In the genomic region with DNA sequence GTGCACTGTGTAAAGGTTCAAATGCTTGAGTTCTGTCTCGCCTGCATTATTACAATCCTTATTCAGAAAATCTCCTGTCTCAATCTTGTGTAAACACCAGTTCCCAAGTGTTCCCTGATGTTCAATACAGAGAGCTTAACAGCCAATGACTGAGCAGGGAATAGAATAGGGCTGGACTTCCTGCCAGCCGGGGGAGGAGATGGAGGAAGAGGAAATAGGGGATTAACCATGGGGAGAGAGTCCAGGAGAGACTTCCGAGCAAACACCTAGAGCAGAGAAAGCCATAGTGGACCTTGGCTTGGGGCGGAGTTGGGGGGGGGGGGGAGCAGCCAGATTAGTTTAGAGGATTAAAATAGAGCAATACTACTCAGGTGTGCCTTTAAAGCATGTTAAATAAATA, we compare ENCODE assay signal across 13 mouse cellular contexts. TPM values are rescaled to one million over a fixed set of nuclear protein-coding genes. Genes with fewer than 3 reads are reported as not detected.
DNase-seq lines count a peak whose midpoint lies in the region; ATAC-seq and TF ChIP-seq lines count a peak whose summit lies in the region.
"Had no signal": no experiment of that assay in that cellular context is flagged by ENCODE, and none has a peak within 500 bp of the region (broad histone marks: within the 10 kb centered on the region; RNA-seq: fewer than 3 reads in every experiment).

No protein-coding gene starts in this region.

- 0 out of 2 replicates have a peak, but pooled peaks have one; percentile 57 for ATAC-seq in forebrain, embryonic 12.5 days (ENCODE audit: low FRiP score)
- ATAC-seq in forebrain, postnatal 0 days = no peak
- ATAC-seq in lung, embryonic 16.5 days (ENCODE audit: low read depth) = peak; percentile 45; the same call in 1 of the 2 replicates
- 0 out of 2 replicates have a peak, but pooled peaks have one; percentile 44 for ATAC-seq in limb, embryonic 13.5 days (ENCODE audit: low FRiP score, low read depth)
- peak; percentile 90 for ATAC-seq in stomach, embryonic 15.5 days (ENCODE audit: insufficient read depth, low FRiP score, low read depth)
- ATAC-seq in megakaryocyte-erythroid progenitor cell, adult 5-6 weeks (replicated peaks; ENCODE audit: low FRiP score, low TSS enrichment, poor library complexity, severe bottlenecking) = no peak
- no peak for ATAC-seq in hindbrain, embryonic 16.5 days

- TF ChIP-seq POLR2A in lung, adult 2 months (IDR thresholded peaks at IDR 0.05; ENCODE audit: borderline replicate concordance, extremely low read depth, low read depth, low read length) = no peak

- no peak overlapping the region for H3K4me2 ChIP-seq in forebrain, embryonic 12.5 days
- no peak overlapping the region for H3K4me2 ChIP-seq in forebrain, postnatal 0 days (ENCODE audit: low read depth)
- no peak overlapping the region for H3K4me2 ChIP-seq in lung, embryonic 16.5 days (ENCODE audit: low read depth, low read length)
- H3K4me2 ChIP-seq in limb, embryonic 13.5 days (replicated peaks) = no peak overlapping the region
- no peak overlapping the region for H3K4me2 ChIP-seq in stomach, embryonic 15.5 days
- H3K4me2 ChIP-seq in hindbrain, embryonic 16.5 days (ENCODE audit: low read length) = no peak overlapping the region

- H3K27me3 ChIP-seq in forebrain, embryonic 12.5 days = no peaks in the 10 kb centered on the region
- H3K27me3 ChIP-seq in forebrain, postnatal 0 days (ENCODE audit: insufficient read depth, low read length) = no peaks in the 10 kb centered on the region
- no peaks in the 10 kb centered on the region for H3K27me3 ChIP-seq in lung, embryonic 16.5 days (ENCODE audit: control insufficient read depth, insufficient read depth, low read depth, low read length)
- no peaks in the 10 kb centered on the region for H3K27me3 ChIP-seq in limb, embryonic 13.5 days
- H3K27me3 ChIP-seq in stomach, embryonic 15.5 days (replicated peaks) = no peaks in the 10 kb centered on the region
- H3K27me3 ChIP-seq in hindbrain, embryonic 16.5 days (replicated peaks; ENCODE audit: control insufficient read depth, insufficient read depth, low read length) = no peaks in the 10 kb centered on the region

- H3K36me3 ChIP-seq in forebrain, embryonic 12.5 days (replicated peaks) = peaks cover 9% of the 10 kb centered on the region; the same call in 1 of the 2 replicates
- H3K36me3 ChIP-seq in forebrain, postnatal 0 days (ENCODE audit: insufficient read depth) = no peaks in the 10 kb centered on the region
- no peaks in the 10 kb centered on the region for H3K36me3 ChIP-seq in lung, embryonic 16.5 days (ENCODE audit: control insufficient read depth, insufficient read depth, low read length)
- peaks cover 10% of the 10 kb centered on the region for H3K36me3 ChIP-seq in limb, embryonic 13.5 days
- 0 out of 2 replicates have a peak, but pooled peaks cover 4% of the 10 kb centered on the region for H3K36me3 ChIP-seq in stomach, embryonic 15.5 days
- H3K36me3 ChIP-seq in hindbrain, embryonic 16.5 days (ENCODE audit: control insufficient read depth, insufficient read depth, low read length) = no peaks in the 10 kb centered on the region

- no peak overlapping the region for H3K9ac ChIP-seq in forebrain, embryonic 12.5 days
- no peak overlapping the region for H3K9ac ChIP-seq in forebrain, postnatal 0 days
- H3K9ac ChIP-seq in lung, embryonic 16.5 days (ENCODE audit: low read length) = no peak overlapping the region
- no peak overlapping the region for H3K9ac ChIP-seq in limb, embryonic 13.5 days
- H3K9ac ChIP-seq in stomach, embryonic 15.5 days = no peak overlapping the region
- H3K9ac ChIP-seq in hindbrain, embryonic 16.5 days (ENCODE audit: low read depth, low read length) = no peak overlapping the region

- no peak for DNase-seq in forebrain, postnatal 0 days
- no peak for DNase-seq in lung, adult 2 months
- DNase-seq: cerebellum, adult 9-11 months; gastrocnemius, postnatal 10 days; heart, postnatal 14 days; kidney, adult 18-20 months; thymus, postnatal 4 days had no signal

- no peak for TF ChIP-seq CTCF in forebrain, postnatal 0 days (IDR thresholded peaks at IDR 0.05; ENCODE audit: low read depth)
- no peak for TF ChIP-seq CTCF in lung, adult 2 months (IDR thresholded peaks at IDR 0.05; ENCODE audit: insufficient read depth, low read length)

- WGBS in forebrain, embryonic 12.5 days = 46% methylated on average over 4 of the region's 4 CpGs
- 50% methylated on average over 4 of the region's 4 CpGs for WGBS in forebrain, postnatal 0 days
- WGBS in lung, embryonic 16.5 days = 42% methylated on average over 4 of the region's 4 CpGs
- 42% methylated on average over 4 of the region's 4 CpGs for WGBS in lung, adult 2 months
- WGBS in limb, embryonic 13.5 days = 51% methylated on average over 4 of the region's 4 CpGs
- WGBS in stomach, embryonic 15.5 days = 32% methylated on average over 4 of the region's 4 CpGs
- 63% methylated on average over 4 of the region's 4 CpGs for WGBS in hindbrain, embryonic 16.5 days

- 0 out of 2 replicates have a peak overlapping the region, but pooled peaks have one; percentile 8 for H3K27ac ChIP-seq in forebrain, embryonic 12.5 days
- no peak overlapping the region for H3K27ac ChIP-seq in forebrain, postnatal 0 days (ENCODE audit: low read depth, low read length)
- H3K27ac ChIP-seq in lung, embryonic 16.5 days (ENCODE audit: low read length) = no peak overlapping the region
- H3K27ac ChIP-seq in limb, embryonic 13.5 days = no peak overlapping the region
- H3K27ac ChIP-seq in stomach, embryonic 15.5 days = no peak overlapping the region
- no peak overlapping the region for H3K27ac ChIP-seq in hindbrain, embryonic 16.5 days (ENCODE audit: low read depth, low read length)

- H3K4me1 ChIP-seq in forebrain, embryonic 12.5 days = peaks cover 13% of the 10 kb centered on the region
- H3K4me1 ChIP-seq in forebrain, postnatal 0 days (ENCODE audit: insufficient read depth) = peaks cover 2% of the 10 kb centered on the region; the same call in 1 of the 2 replicates
- H3K4me1 ChIP-seq in lung, embryonic 16.5 days (replicated peaks; ENCODE audit: control insufficient read depth, insufficient read depth, low read length) = peaks cover 27% of the 10 kb centered on the region
- H3K4me1 ChIP-seq in lung, adult 2 months (ENCODE audit: control insufficient read depth, insufficient read depth, low read length) = peaks cover 6% of the 10 kb centered on the region
- peaks cover 56% of the 10 kb centered on the region for H3K4me1 ChIP-seq in limb, embryonic 13.5 days
- H3K4me1 ChIP-seq in stomach, embryonic 15.5 days = peaks cover 14% of the 10 kb centered on the region; the same call in 1 of the 2 replicates
- peaks cover 7% of the 10 kb centered on the region for H3K4me1 ChIP-seq in hindbrain, embryonic 16.5 days (ENCODE audit: control insufficient read depth, insufficient read depth, low read depth, low read length)

- H3K4me3 ChIP-seq in forebrain, embryonic 12.5 days (replicated peaks) = no peak overlapping the region
- no peak overlapping the region for H3K4me3 ChIP-seq in forebrain, postnatal 0 days (ENCODE audit: low read depth, low read length)
- H3K4me3 ChIP-seq in lung, embryonic 16.5 days (ENCODE audit: low read length) = no peak overlapping the region
- no peak overlapping the region for H3K4me3 ChIP-seq in lung, adult 2 months (replicated peaks; ENCODE audit: extremely low read depth, low read depth, low read length)
- no peak overlapping the region for H3K4me3 ChIP-seq in limb, embryonic 13.5 days
- no peak overlapping the region for H3K4me3 ChIP-seq in stomach, embryonic 15.5 days (replicated peaks)
- H3K4me3 ChIP-seq in hindbrain, embryonic 16.5 days (ENCODE audit: low read length) = no peak overlapping the region

- H3K9me3 ChIP-seq in forebrain, embryonic 12.5 days = no peaks in the 10 kb centered on the region
- no peaks in the 10 kb centered on the region for H3K9me3 ChIP-seq in forebrain, postnatal 0 days (ENCODE audit: low read length)
- no peaks in the 10 kb centered on the region for H3K9me3 ChIP-seq in lung, embryonic 16.5 days (ENCODE audit: control insufficient read depth, low read length)
- no peaks in the 10 kb centered on the region for H3K9me3 ChIP-seq in limb, embryonic 13.5 days
- no peaks in the 10 kb centered on the region for H3K9me3 ChIP-seq in stomach, embryonic 15.5 days
- no peaks in the 10 kb centered on the region for H3K9me3 ChIP-seq in hindbrain, embryonic 16.5 days (ENCODE audit: control insufficient read depth, low read length)

RNA-seq across cellular contexts. Expression of a gene that starts 51.3 kb away (rescaled TPM):
- polyA plus RNA-seq in forebrain, embryonic 12.5 days (2016; fragmentation: Nextera tagmentation; extraction: Ambion mirVana) = 32.0 and 33.3 TPM in 2 replicates
- total RNA-seq in forebrain, postnatal 0 days (2014; rRNA removed) = 29.9 and 41.3 TPM in 2 replicates
- 12.3 and 14.7 TPM in 2 replicates for polyA plus RNA-seq in forebrain, postnatal 0 days (2015; fragmentation: Nextera tagmentation; extraction: Ambion mirVana)
- 22.4 and 22.7 TPM in 2 replicates for polyA plus RNA-seq in lung, embryonic 16.5 days (2015; fragmentation: Nextera tagmentation; extraction: Ambion mirVana)
- 30.8 and 38.3 TPM in 2 replicates for polyA plus RNA-seq in lung, adult 2 months (2012; rRNA removed)
- polyA plus RNA-seq in limb, embryonic 13.5 days (2015; fragmentation: Nextera tagmentation; extraction: Ambion mirVana) = 37.5 and 37.9 TPM in 2 replicates
- 23.6 and 26.5 TPM in 2 replicates for polyA plus RNA-seq in stomach, embryonic 15.5 days (2015; fragmentation: Nextera tagmentation; extraction: Ambion mirVana)
- 22.9 and 31.8 TPM in 2 replicates for total RNA-seq in megakaryocyte-erythroid progenitor cell, adult 5-6 weeks (2014; fragmentation: Nextera tagmentation)
- total RNA-seq in megakaryocyte-erythroid progenitor cell, adult 5-6 weeks (2017) = 40.6 and 50.7 TPM in 2 replicates
- polyA plus RNA-seq in hindbrain, embryonic 16.5 days (2015; fragmentation: Nextera tagmentation; extraction: Ambion mirVana) = 12.6 and 15.4 TPM in 2 replicates

Comparison
In these comparisons a context has a peak if more than half of its experiments do, and no peak if none do; other contexts are left out.
1. ATAC-seq: peak in forebrain, embryonic 12.5 days (single experiment), lung, embryonic 16.5 days (single experiment), limb, embryonic 13.5 days (single experiment) and stomach, embryonic 15.5 days (single experiment); none in forebrain, postnatal 0 days (single experiment), megakaryocyte-erythroid progenitor cell, adult 5-6 weeks (single experiment) and hindbrain, embryonic 16.5 days (single experiment).